Mouse (Mus musculus): ENCODE measurements around the gene Gm29666.

Gm29666 gene

GRCm38 (mm10) chr15:84919938-84920337, at the start of gene Gm29666:
Gene Gm29666, minus strand, starts transcription at chr15:84920038.
- no peak for DNase-seq (ENCODE audit: low read depth, low spot score)

GRCm38 (mm10) chr15:84968534-84968933, 48.7 kb upstream of the Gm29666 start:
- DNase-seq (ENCODE audit: low read depth, low spot score): no peak

- no peak for DNase-seq (ENCODE audit: low read depth, low spot score)
Observed at GRCm38 (mm10) chr15:84965575-84966360, 45.9 kb upstream of the Gm29666 start.

GRCm38 (mm10) chr15:84964771-84965170, 44.9 kb upstream of the Gm29666 start:
- DNase-seq (ENCODE audit: low read depth, low spot score): no peak

- DNase-seq (ENCODE audit: low read depth, low spot score): no peak
Observed at GRCm38 (mm10) chr15:84962518-84962917, 42.7 kb upstream of the Gm29666 start.

GRCm38 (mm10) chr15:84960692-84961091, 40.9 kb upstream of the Gm29666 start:
- no peak for DNase-seq (ENCODE audit: low read depth, low spot score)

GRCm38 (mm10) chr15:84959891-84960290, 40.1 kb upstream of the Gm29666 start:
- DNase-seq (ENCODE audit: low read depth, low spot score): no peak

- DNase-seq (ENCODE audit: low read depth, low spot score): no peak
Observed at GRCm38 (mm10) chr15:84958331-84958730, 38.5 kb upstream of the Gm29666 start.

- DNase-seq (ENCODE audit: low read depth, low spot score): no peak
Observed at GRCm38 (mm10) chr15:84957851-84958250, 38.0 kb upstream of the Gm29666 start.

GRCm38 (mm10) chr15:84953259-84953658, 33.4 kb upstream of the Gm29666 start:
- DNase-seq (ENCODE audit: low read depth, low spot score): no peak

- no peak for DNase-seq (ENCODE audit: low read depth, low spot score)
Observed at GRCm38 (mm10) chr15:84950053-84950452, 30.2 kb upstream of the Gm29666 start.

- no peak for DNase-seq (ENCODE audit: low read depth, low spot score)
Observed at GRCm38 (mm10) chr15:84948990-84949389, 29.2 kb upstream of the Gm29666 start.

GRCm38 (mm10) chr15:84944319-84944718, 24.5 kb upstream of the Gm29666 start:
- no peak for DNase-seq (ENCODE audit: low read depth, low spot score)

- DNase-seq (ENCODE audit: low read depth, low spot score): no peak
Observed at GRCm38 (mm10) chr15:84942647-84943285, 22.9 kb upstream of the Gm29666 start.

- no peak for DNase-seq (ENCODE audit: low read depth, low spot score)
Observed at GRCm38 (mm10) chr15:84940102-84940501, 20.3 kb upstream of the Gm29666 start.

- no peak for DNase-seq (ENCODE audit: low read depth, low spot score)
Observed at GRCm38 (mm10) chr15:84934901-84935300, 15.1 kb upstream of the Gm29666 start.

GRCm38 (mm10) chr15:84932351-84932750, 12.5 kb upstream of the Gm29666 start:
- no peak for DNase-seq (ENCODE audit: low read depth, low spot score)

- DNase-seq (ENCODE audit: low read depth, low spot score): no peak
Observed at GRCm38 (mm10) chr15:84925495-84926018, 5.7 kb upstream of the Gm29666 start.

- DNase-seq (ENCODE audit: low read depth, low spot score): no peak
Observed at GRCm38 (mm10) chr15:84924781-84925315, 5.0 kb upstream of the Gm29666 start.

GRCm38 (mm10) chr15:84923508-84924181, 3.8 kb upstream of the Gm29666 start:
- DNase-seq (ENCODE audit: low read depth, low spot score): no peak

GRCm38 (mm10) chr15:84922884-84923507, 3.2 kb upstream of the Gm29666 start, which contains the start of gene Nup50:
Gene Nup50, plus strand, starts transcription at chr15:84923411.
- peak; percentile 100 for DNase-seq (ENCODE audit: low read depth, low spot score)

Data from skeletal muscle tissue, adult 2 months (tissue).